Comparison of ENCODE assay signal across 13 mouse cellular contexts in the genomic region with DNA sequence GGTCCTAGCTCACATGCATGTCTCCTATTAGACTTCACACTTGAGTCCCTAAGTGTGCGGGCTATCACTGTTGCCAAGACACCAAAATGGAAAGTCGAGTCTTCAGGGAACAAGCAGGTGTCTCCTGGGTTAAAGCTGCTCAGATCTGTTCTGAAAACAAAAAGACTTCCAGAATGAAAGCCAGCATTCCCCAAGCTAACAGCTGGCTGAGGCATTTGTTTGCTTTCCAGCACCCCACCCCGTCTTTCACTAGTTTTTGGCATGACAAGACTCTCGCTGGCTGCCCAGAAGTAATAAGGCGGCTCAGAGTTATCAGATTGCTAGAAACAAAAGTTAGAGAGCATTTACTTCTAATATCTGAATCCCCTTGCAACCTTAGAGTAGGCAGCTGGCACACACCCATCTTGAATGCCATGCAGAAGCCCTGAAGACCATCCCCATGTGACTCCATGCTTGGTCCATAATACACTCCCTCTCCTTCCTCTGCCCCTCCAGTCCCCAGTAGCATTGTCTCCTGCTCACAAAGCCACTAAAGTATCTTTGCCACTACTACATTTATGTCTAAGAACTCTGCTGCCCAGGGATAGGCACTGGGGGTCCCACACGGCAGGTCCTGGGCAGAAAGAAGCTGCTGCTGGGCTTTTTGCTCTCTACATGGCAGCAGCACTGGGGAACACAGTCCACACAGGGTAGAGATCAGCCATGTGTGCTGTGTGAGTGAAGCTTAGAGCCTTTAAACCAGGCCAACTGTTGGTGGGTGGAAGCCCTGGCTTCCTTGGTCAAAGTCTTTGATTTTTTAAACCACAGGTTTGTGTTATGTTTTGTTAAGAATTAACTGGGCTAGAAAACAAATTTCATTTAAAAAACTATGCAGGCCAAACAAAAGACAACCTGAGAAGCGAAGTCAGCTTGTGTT.
DNase-seq lines count a peak whose midpoint lies in the region; ATAC-seq and TF ChIP-seq lines count a peak whose summit lies in the region.
"Had no signal": no experiment of that assay in that cellular context is flagged by ENCODE, and none has a peak within 500 bp of the region (broad histone marks: within the 10 kb centered on the region; RNA-seq: fewer than 3 reads in every experiment).

No protein-coding gene starts in this region.

- H3K4me3 ChIP-seq in midbrain, embryonic 11.5 days (ENCODE audit: low read depth, low read length): no peak overlapping the region
- no peak overlapping the region for H3K4me3 ChIP-seq in midbrain, embryonic 13.5 days (replicated peaks)
- H3K4me3 ChIP-seq in myocyte: no peak overlapping the region
- H3K4me3 ChIP-seq: forebrain, embryonic 10.5 days; heart, embryonic 13.5 days; liver, embryonic 13.5 days had no signal

- no peaks in the 10 kb centered on the region for H3K27me3 ChIP-seq in midbrain, embryonic 11.5 days (ENCODE audit: control insufficient read depth, insufficient read depth, low read length)
- no peaks in the 10 kb centered on the region for H3K27me3 ChIP-seq in midbrain, embryonic 13.5 days
- no peaks in the 10 kb centered on the region for H3K27me3 ChIP-seq in myocyte (ENCODE audit: control insufficient read depth, insufficient read depth, insufficient read length)
- H3K27me3 ChIP-seq: heart, embryonic 13.5 days; liver, embryonic 13.5 days had no signal

- peak; percentile 13 to 23 for DNase-seq in heart, adult 18-20 months
- DNase-seq in heart, adult 9 months (ENCODE audit: low spot score in 2 of 2): no peak
- DNase-seq in midbrain, embryonic 11.5 days (ENCODE audit: low spot score, missing footprints): peak; percentile 77
- DNase-seq in kidney, postnatal 14 days: peak; percentile 3
- no peak for DNase-seq in cerebellum, postnatal 10 days
- DNase-seq: cerebellum, adult 11 months; liver, embryonic 13.5 days; midbrain, embryonic 14.5 days; right cerebral cortex, postnatal 4 days had no signal

- no peak overlapping the region for H3K9ac ChIP-seq in midbrain, embryonic 11.5 days (ENCODE audit: low read length)
- no peak overlapping the region for H3K9ac ChIP-seq in midbrain, embryonic 13.5 days (replicated peaks)
- H3K9ac ChIP-seq: heart, embryonic 13.5 days; liver, embryonic 13.5 days had no signal

- H3K4me1 ChIP-seq in midbrain, embryonic 11.5 days (ENCODE audit: control insufficient read depth, insufficient read depth, low read length): peaks cover 6% of the 10 kb centered on the region
- peaks cover 16% of the 10 kb centered on the region for H3K4me1 ChIP-seq in midbrain, embryonic 13.5 days (replicated peaks)
- H3K4me1 ChIP-seq: heart, embryonic 13.5 days; liver, embryonic 13.5 days had no signal

- no peak overlapping the region for H3K27ac ChIP-seq in midbrain, embryonic 11.5 days (ENCODE audit: low read depth, low read length)
- no peak overlapping the region for H3K27ac ChIP-seq in midbrain, embryonic 13.5 days
- H3K27ac ChIP-seq: forebrain, embryonic 10.5 days; heart, embryonic 13.5 days; liver, embryonic 13.5 days had no signal

- TF ChIP-seq POLR2A in myocyte (IDR thresholded peaks at IDR 0.05; ENCODE audit: insufficient read length, low read depth): no peak

- no peak for ATAC-seq in midbrain, embryonic 11.5 days (ENCODE audit: low FRiP score)
- no peak for ATAC-seq in midbrain, embryonic 13.5 days

- H3K4me2 ChIP-seq in midbrain, embryonic 11.5 days: no peak overlapping the region
- no peak overlapping the region for H3K4me2 ChIP-seq in midbrain, embryonic 13.5 days (replicated peaks)
- no peak overlapping the region for H3K4me2 ChIP-seq in myocyte (ENCODE audit: low read depth)
- H3K4me2 ChIP-seq: heart, embryonic 13.5 days; liver, embryonic 13.5 days had no signal

- H3ac ChIP-seq in myocyte (ENCODE audit: control insufficient read depth, insufficient read length): no peak overlapping the region

- H3K9me3 ChIP-seq in midbrain, embryonic 11.5 days (ENCODE audit: control insufficient read depth, low read length): no peaks in the 10 kb centered on the region
- H3K9me3 ChIP-seq in midbrain, embryonic 13.5 days: no peaks in the 10 kb centered on the region
- H3K9me3 ChIP-seq: forebrain, embryonic 10.5 days; heart, embryonic 13.5 days; liver, embryonic 13.5 days had no signal

- WGBS in midbrain, embryonic 11.5 days: 84% methylated on average over 7 of the region's 7 CpGs
- WGBS in midbrain, embryonic 13.5 days: 84% methylated on average over 7 of the region's 7 CpGs

- H3K79me2 ChIP-seq in myocyte (ENCODE audit: control insufficient read depth, insufficient read depth): no peaks in the 10 kb centered on the region

- H3K36me3 ChIP-seq in midbrain, embryonic 11.5 days (ENCODE audit: control insufficient read depth, insufficient read depth, low read length): no peaks in the 10 kb centered on the region
- no peaks in the 10 kb centered on the region for H3K36me3 ChIP-seq in midbrain, embryonic 13.5 days
- H3K36me3 ChIP-seq in myocyte (ENCODE audit: control insufficient read depth, insufficient read depth): no peaks in the 10 kb centered on the region
- H3K36me3 ChIP-seq: forebrain, embryonic 10.5 days; heart, embryonic 13.5 days; liver, embryonic 13.5 days had no signal

TF ChIP-seq in myocyte, 11 proteins besides CTCF, POLR2A, EP300 and RAD21:
- no peak for TF ChIP-seq MAX (IDR thresholded peaks at IDR 0.05; ENCODE audit: low read depth)
- peak in 1 of 3 experiments; percentile 36 for TF ChIP-seq MYOD1 (IDR thresholded peaks at IDR 0.05; ENCODE audit: control insufficient read depth in 1 of 3, insufficient read length in 2 of 3, low read depth in 2 of 3)
- no peak for TF ChIP-seq SRF (IDR thresholded peaks at IDR 0.05; ENCODE audit: control insufficient read depth, insufficient read length, low read depth)
- TF ChIP-seq REST (IDR thresholded peaks at IDR 0.05; ENCODE audit: insufficient read depth, insufficient read length): no peak
- no peak for TF ChIP-seq CEBPB (IDR thresholded peaks at IDR 0.05; ENCODE audit: insufficient read depth, poor library complexity, severe bottlenecking)
- no peak for TF ChIP-seq TCF3 (IDR thresholded peaks at IDR 0.05; ENCODE audit: insufficient read length, low read depth)
- peak; percentile 39 for TF ChIP-seq TCF12 (IDR thresholded peaks at IDR 0.05; ENCODE audit: insufficient read depth, poor library complexity, severe bottlenecking)
- TF ChIP-seq USF1 (IDR thresholded peaks at IDR 0.05; ENCODE audit: low read depth): no peak
- TF ChIP-seq E2F4 (IDR thresholded peaks at IDR 0.05; ENCODE audit: insufficient read depth): no peak
- TF ChIP-seq POLR2AphosphoS2 (IDR thresholded peaks at IDR 0.05; ENCODE audit: insufficient read length, low read depth): no peak
- peak in 2 of 3 experiments; percentile 51 to 66 for TF ChIP-seq MYOG (IDR thresholded peaks at IDR 0.05; ENCODE audit: control insufficient read depth in 1 of 3, insufficient read depth in 1 of 3, insufficient read length in 2 of 3, low read depth in 2 of 3)
TF ChIP-seq in myocyte: peak in this region for 3.

Comparison
In these comparisons a context has a peak if more than half of its experiments do, and no peak if none do; other contexts are left out.
1. DNase-seq: peak in heart, adult 18-20 months (2 of 2), midbrain, embryonic 11.5 days (single experiment) and kidney, postnatal 14 days (single experiment); none in heart, adult 9 months (0 of 2) and cerebellum, postnatal 10 days (0 of 2).